Mouse (Mus musculus): ENCODE data around the gene Gm20855. TPM values are rescaled to one million over a fixed set of nuclear protein-coding genes. Genes with fewer than 3 reads are reported as not detected.
"Not testable (repeated sequence)": the region's sequence is repeated elsewhere in the genome, so short reads cannot be mapped to it uniquely, and the experiment has no call there.

Gene Gm20855
- polyA plus RNA-seq (2015; fragmentation: Nextera tagmentation; extraction: Ambion mirVana), result not detected in 2 replicates

GRCm38 (mm10) chrY:35131733-35132132, at the start of gene Gm20855:
Gm20855 (minus strand) TSS chrY:35131833.
- not testable (repeated sequence) for ATAC-seq (ENCODE audit: insufficient number of reproducible peaks, low FRiP score, low TSS enrichment, low read depth); H3K4me2 ChIP-seq; H3K27me3 ChIP-seq; H3K4me1 ChIP-seq; H3K4me3 ChIP-seq; H3K9ac ChIP-seq; H3K36me3 ChIP-seq; H3K9me3 ChIP-seq; H3K27ac ChIP-seq
- no CpG with 5 or more reads among the region's 6 CpGs for WGBS

Measured in limb, embryonic 15.5 days (tissue).